Mouse (Mus musculus): ENCODE measurements around the gene Phactr4.

DNA sequence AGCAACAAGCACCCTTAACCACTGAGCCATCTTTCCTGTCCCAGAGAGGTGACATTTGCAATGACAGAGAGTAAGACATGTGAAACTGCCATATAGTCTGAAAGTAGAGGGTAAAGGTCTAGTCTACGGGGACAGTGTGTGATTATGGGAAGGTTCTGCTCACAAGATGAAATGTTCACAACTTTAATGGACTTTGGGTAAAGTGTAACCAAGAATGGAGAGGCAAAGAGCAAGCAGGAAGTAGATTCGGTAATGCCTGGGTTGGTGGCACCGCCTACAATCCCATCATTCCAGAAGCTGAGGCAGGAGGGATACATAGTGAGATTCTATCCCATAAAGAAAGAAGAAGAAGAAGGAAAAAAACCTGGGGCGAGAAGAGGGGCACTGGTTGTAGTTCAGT, 76.0 kb downstream of the Phactr4 start:
- no peak for TF ChIP-seq CTCF (IDR thresholded peaks at IDR 0.05; ENCODE audit: borderline replicate concordance, extremely low read depth, insufficient read depth, insufficient read length)
- no peak for TF ChIP-seq POLR2A (IDR thresholded peaks at IDR 0.05; ENCODE audit: borderline replicate concordance, extremely low read depth, insufficient read depth, insufficient read length, poor library complexity, severe bottlenecking)
